Mouse (Mus musculus) midbrain, embryonic 11.5 days (tissue): ENCODE measurements at regions not wholly inside any gene's neighbourhood (a gene's known extent, or its start where the extent isn't known, plus 50 kb on each side); places are given as distances from the start of the nearest gene placed in this dataset.
A peak's percentile ranks its signal among the peaks of the same experiment; 100 is the strongest.

Source experiments
- ATAC-seq: fragments of 200-750 bp; cut with Nextera tagmentation; 2 replicates; pipeline ENCODE4 v1.8.0; 2017; ENCODE audit warnings: moderate TSS enrichment, moderate library complexity; ENCODE audit not compliant: low FRiP score
- DNase-seq: peaks from one replicate; pipeline ENCODE4 v3.0.0; 2015; ENCODE audit warnings: low spot score; ENCODE audit errors: missing footprints
- H3K27ac ChIP-seq: fragments of 300-500 bp; sonication (generic); 2 replicates; pipeline ENCODE4 v1.5.1; 2014; ENCODE audit warnings: low read depth, low read length
- H3K27me3 ChIP-seq: fragments of 300-500 bp; sonication (generic); 2 replicates; pipeline ENCODE4 v1.6.1; 2014; ENCODE audit warnings: mild to moderate bottlenecking, low read length, moderate library complexity, mixed read lengths; ENCODE audit not compliant: control insufficient read depth, insufficient read depth
- H3K36me3 ChIP-seq: fragments of 300-500 bp; sonication (generic); 2 replicates; pipeline ENCODE4 v1.6.1; 2014; ENCODE audit warnings: mild to moderate bottlenecking, low read length, moderate library complexity, mixed read lengths; ENCODE audit not compliant: control insufficient read depth, insufficient read depth
- H3K4me1 ChIP-seq: fragments of 300-500 bp; sonication (generic); 2 replicates; pipeline ENCODE4 v1.6.1; 2014; ENCODE audit warnings: low read length; ENCODE audit not compliant: control insufficient read depth, insufficient read depth
- H3K4me2 ChIP-seq: fragments of 300-500 bp; sonication (generic); 2 replicates; pipeline ENCODE4 v1.6.1; 2014; ENCODE audit warnings: mild to moderate bottlenecking, moderate library complexity
- H3K4me3 ChIP-seq: fragments of 300-500 bp; sonication (generic); 2 replicates; pipeline ENCODE4 v1.5.1; 2014; ENCODE audit warnings: low read depth, low read length
- H3K9ac ChIP-seq: fragments of 300-500 bp; sonication (generic); 2 replicates; pipeline ENCODE4 v1.6.1; 2014; ENCODE audit warnings: low read length
- H3K9me3 ChIP-seq: fragments of 300-500 bp; sonication (generic); 2 replicates; pipeline ENCODE4 v1.6.1; 2016; ENCODE audit warnings: low read length; ENCODE audit not compliant: control insufficient read depth
- WGBS: fragments of 180-500 bp; shearing (Covaris S2); extraction: QIAGEN DNeasy Blood & Tissue Kit; methylation state at CpG from one replicate; pipeline ENCODE4 v1.1.7; 2014; 5-methylcytosine and 5-hydroxymethylcytosine counted together

- no peaks in the 10 kb centered on the region for H3K9me3 ChIP-seq
- H3K9ac ChIP-seq = no peak overlapping the region
- H3K4me1 ChIP-seq = no peaks in the 10 kb centered on the region
- H3K4me2 ChIP-seq = no peak overlapping the region
- WGBS = 9% methylated on average over 1 of the region's 1 CpGs
- no peak overlapping the region for H3K27ac ChIP-seq
- no peaks in the 10 kb centered on the region for H3K36me3 ChIP-seq
- H3K27me3 ChIP-seq = no peaks in the 10 kb centered on the region
- DNase-seq = no peak
- H3K4me3 ChIP-seq = no peak overlapping the region
- ATAC-seq = no peak
Observed at GRCm38 (mm10) chr1:89207306-89207705, 137.1 kb downstream of the Sh3bp4 start.

- H3K4me1 ChIP-seq = no peaks in the 10 kb centered on the region
- no peaks in the 10 kb centered on the region for H3K36me3 ChIP-seq
- peak; percentile 56 for DNase-seq
- 82% methylated on average over 6 of the region's 6 CpGs for WGBS
- no peaks in the 10 kb centered on the region for H3K9me3 ChIP-seq
- H3K27me3 ChIP-seq = no peaks in the 10 kb centered on the region
- H3K4me3 ChIP-seq = no peak overlapping the region
- ATAC-seq = no peak
- H3K4me2 ChIP-seq = no peak overlapping the region
- H3K9ac ChIP-seq = no peak overlapping the region
- H3K27ac ChIP-seq = no peak overlapping the region
Observed at GRCm38 (mm10) chr1:89211116-89211515, 140.9 kb downstream of the Sh3bp4 start.

- H3K27me3 ChIP-seq = no peaks in the 10 kb centered on the region
- DNase-seq (no peak), ATAC-seq (no peak)
- no peaks in the 10 kb centered on the region for H3K4me1 ChIP-seq
- H3K9ac ChIP-seq = no peak overlapping the region
- H3K36me3 ChIP-seq = no peaks in the 10 kb centered on the region
- no peak overlapping the region for H3K4me2 ChIP-seq
- no peak overlapping the region for H3K4me3 ChIP-seq
- no peaks in the 10 kb centered on the region; the same call in 1 of the 2 replicates for H3K9me3 ChIP-seq
- no peak overlapping the region for H3K27ac ChIP-seq
- WGBS = 71% methylated on average over 5 of the region's 5 CpGs
Observed at GRCm38 (mm10) chr1:89228426-89228825, 158.2 kb downstream of the Sh3bp4 start.

- DNase-seq (no peak), ATAC-seq (no peak)
- Histone ChIP-seq H3K27ac (no peak overlapping the region), H3K9me3 (no peaks in the 10 kb centered on the region), H3K4me2 (no peak overlapping the region), H3K4me3 (no peak overlapping the region), H3K36me3 (no peaks in the 10 kb centered on the region), H3K27me3 (no peaks in the 10 kb centered on the region; the same call in 1 of the 2 replicates), H3K9ac (no peak overlapping the region), H3K4me1 (peaks cover 6% of the 10 kb centered on the region)
- 85% methylated on average over 6 of the region's 6 CpGs for WGBS
Observed at GRCm38 (mm10) chr1:89231756-89232155, 161.5 kb downstream of the Sh3bp4 start.

- Histone ChIP-seq H3K36me3 (no peaks in the 10 kb centered on the region), H3K4me3 (no peak overlapping the region), H3K9me3 (no peaks in the 10 kb centered on the region), H3K9ac (no peak overlapping the region), H3K27me3 (no peaks in the 10 kb centered on the region; the same call in 1 of the 2 replicates), H3K27ac (no peak overlapping the region), H3K4me1 (peaks cover 6% of the 10 kb centered on the region), H3K4me2 (no peak overlapping the region)
- DNase-seq (no peak), ATAC-seq (no peak)
- WGBS = 77% methylated on average over 5 of the region's 5 CpGs
Observed at GRCm38 (mm10) chr1:89232391-89232790, 162.2 kb downstream of the Sh3bp4 start.

- H3K9ac ChIP-seq = no peak overlapping the region
- no peak for DNase-seq
- H3K27me3 ChIP-seq = no peaks in the 10 kb centered on the region; the same call in 1 of the 2 replicates
- no peak overlapping the region for H3K4me2 ChIP-seq
- peaks cover 6% of the 10 kb centered on the region for H3K4me1 ChIP-seq
- H3K27ac ChIP-seq = no peak overlapping the region
- no peaks in the 10 kb centered on the region for H3K36me3 ChIP-seq
- ATAC-seq = 0 out of 2 replicates have a peak, but pooled peaks have one; percentile 23
- no peak overlapping the region for H3K4me3 ChIP-seq
- 76% methylated on average over 8 of the region's 8 CpGs for WGBS
- no peaks in the 10 kb centered on the region for H3K9me3 ChIP-seq
Observed at GRCm38 (mm10) chr1:89234895-89235294, 164.7 kb downstream of the Sh3bp4 start.

- no peaks in the 10 kb centered on the region; the same call in 1 of the 2 replicates for H3K27me3 ChIP-seq
- H3K4me2 ChIP-seq = 0 out of 2 replicates have a peak overlapping the region, but pooled peaks have one; percentile 8
- no peak overlapping the region for H3K9ac ChIP-seq
- H3K4me3 ChIP-seq = no peak overlapping the region
- no peaks in the 10 kb centered on the region for H3K9me3 ChIP-seq
- WGBS = 44% methylated on average over 3 of the region's 3 CpGs
- H3K36me3 ChIP-seq = no peaks in the 10 kb centered on the region
- peak; percentile 92 for DNase-seq
- peak; percentile 76 for ATAC-seq
- peaks cover 6% of the 10 kb centered on the region for H3K4me1 ChIP-seq
- no peak overlapping the region for H3K27ac ChIP-seq
Observed at GRCm38 (mm10) chr1:89235296-89235695, 165.1 kb downstream of the Sh3bp4 start.

- Histone ChIP-seq H3K27ac (no peak overlapping the region), H3K4me3 (no peak overlapping the region), H3K9me3 (no peaks in the 10 kb centered on the region), H3K9ac (no peak overlapping the region), H3K4me2 (no peak overlapping the region), H3K36me3 (no peaks in the 10 kb centered on the region), H3K4me1 (peaks cover 6% of the 10 kb centered on the region), H3K27me3 (no peaks in the 10 kb centered on the region; the same call in 1 of the 2 replicates)
- DNase-seq (no peak), ATAC-seq (no peak)
- WGBS = 78% methylated on average over 5 of the region's 5 CpGs
Observed at GRCm38 (mm10) chr1:89237696-89238095, 167.5 kb downstream of the Sh3bp4 start.

GRCm38 (mm10) chr1:89244598-89244997 is 174.4 kb downstream of the Sh3bp4 start:
- DNase-seq = no peak
- Histone ChIP-seq H3K27ac (no peak overlapping the region), H3K4me2 (no peak overlapping the region), H3K4me3 (no peak overlapping the region), H3K9me3 (peaks cover 3% of the 10 kb centered on the region; the same call in 1 of the 2 replicates), H3K36me3 (no peaks in the 10 kb centered on the region), H3K4me1 (peaks cover 9% of the 10 kb centered on the region), H3K27me3 (no peaks in the 10 kb centered on the region), H3K9ac (no peak overlapping the region)
- 93% methylated on average over 8 of the region's 8 CpGs for WGBS
- ATAC-seq = no peak
